Mouse (Mus musculus): ENCODE results near the gene Dut. TPM values are rescaled to one million over a fixed set of nuclear protein-coding genes. Genes with fewer than 3 reads are reported as not detected.

The Dut gene
- 10 to 100 TPM; 31.9 to 32.5 TPM for total RNA-seq (2021)
- long read RNA-seq, experiment 1, transcript Dut-202 (7 exons, 1,020 nt), result major isoform, 12 of 48 reads
- long read RNA-seq, experiment 1, partial matches to known transcripts, result 3 of 48 reads
- long read RNA-seq, experiment 1, other reads (novel, unspliced or antisense), result 29 of 48 reads
- long read RNA-seq, experiment 2, transcript Dut-202 (7 exons, 1,020 nt), result major isoform, 7 of 14 reads
- long read RNA-seq, experiment 2, partial matches to known transcripts, result 0 of 14 reads
- long read RNA-seq, experiment 2, other reads (novel, unspliced or antisense), result 6 of 14 reads

- DNase-seq, result peak; percentile 89 to 96
Measured at GRCm38 (mm10) chr2:125247108-125247961, at the start of gene Dut. Gene Dut (plus strand): TSS chr2:125247190.

GRCm38 (mm10) chr2:125208894-125209596 lies 37.9 kb upstream of the Dut start:
- DNase-seq, result no peak

- no peak for DNase-seq
Measured at GRCm38 (mm10) chr2:125211831-125212510, 35.0 kb upstream of the Dut start.

GRCm38 (mm10) chr2:125214592-125214991 lies 32.4 kb upstream of the Dut start:
- peak; percentile 41 to 89 for DNase-seq

GRCm38 (mm10) chr2:125217286-125217685 lies 29.7 kb upstream of the Dut start:
- DNase-seq, result no peak

GRCm38 (mm10) chr2:125218566-125218965 lies 28.4 kb upstream of the Dut start:
- peak; percentile 4 to 11 for DNase-seq

- peak; percentile 22 to 41 for DNase-seq
Measured at GRCm38 (mm10) chr2:125219268-125219667, 27.7 kb upstream of the Dut start.

- DNase-seq, result no peak
Measured at GRCm38 (mm10) chr2:125221673-125222072, 25.3 kb upstream of the Dut start.

- DNase-seq, result no peak
Measured at GRCm38 (mm10) chr2:125228472-125229409, 18.2 kb upstream of the Dut start.

GRCm38 (mm10) chr2:125232183-125232582 lies 14.8 kb upstream of the Dut start:
- DNase-seq, result no peak

GRCm38 (mm10) chr2:125233537-125233936 lies 13.5 kb upstream of the Dut start:
- DNase-seq, result no peak

- no peak for DNase-seq
Measured at GRCm38 (mm10) chr2:125234049-125234448, 12.9 kb upstream of the Dut start.

GRCm38 (mm10) chr2:125245545-125246285 lies 1.3 kb upstream of the Dut start:
- no peak for DNase-seq

- DNase-seq, result no peak
Measured at GRCm38 (mm10) chr2:125246669-125247068, 321 bp upstream of the Dut start.

- no peak for DNase-seq
Measured at GRCm38 (mm10) chr2:125247962-125248235, 909 bp downstream of the Dut start.

GRCm38 (mm10) chr2:125248256-125248655 lies 1.3 kb downstream of the Dut start:
- no peak for DNase-seq

GRCm38 (mm10) chr2:125249339-125249738 lies 2.3 kb downstream of the Dut start:
- DNase-seq, result no peak

- DNase-seq, result no peak
Measured at GRCm38 (mm10) chr2:125249874-125250273, 2.9 kb downstream of the Dut start.

GRCm38 (mm10) chr2:125251781-125252180 lies 4.8 kb downstream of the Dut start:
- DNase-seq, result no peak

GRCm38 (mm10) chr2:125252275-125252674 lies 5.3 kb downstream of the Dut start:
- DNase-seq, result peak in 1 of 2 experiments; percentile 50

GRCm38 (mm10) chr2:125253699-125254098 lies 6.7 kb downstream of the Dut start:
- no peak for DNase-seq

Measured in heart, adult 18-20 months (tissue).